Mouse (Mus musculus): ENCODE data around the gene Olfr593. TPM values are rescaled to one million over a fixed set of nuclear protein-coding genes. Genes with fewer than 3 reads are reported as not detected.

The Olfr593 gene
- not detected in 2 replicates for polyA plus RNA-seq (2015; fragmentation: Nextera tagmentation; extraction: Ambion mirVana)

GRCm38 (mm10) chr7:103211562-103211961, at the start of gene Olfr593:
Gene Olfr593 (plus strand): TSS chr7:103211862.

GRCm38 (mm10) chr7:103178240-103178639, 33.4 kb upstream of the Olfr593 start, which contains the start of gene Olfr591:
Gene Olfr591 (minus strand): TSS chr7:103178340.

GRCm38 (mm10) chr7:103184503-103184902, 27.2 kb upstream of the Olfr593 start, which contains the start of gene Olfr592:
Gene Olfr592 (plus strand): TSS chr7:103184803.

GRCm38 (mm10) chr7:103216696-103217095, 5.0 kb downstream of the Olfr593 start, which contains the start of gene Olfr594:
Gene Olfr594 (plus strand): TSS chr7:103216996.

GRCm38 (mm10) chr7:103252405-103252804, 40.7 kb downstream of the Olfr593 start, which contains the start of gene Usp17ld:
Gene Usp17ld (minus strand): TSS chr7:103252505.

Small RNA genes within 50 kb of the gene (microRNA-seq; reads per million reads assigned to microRNA genes)
- not detected for gene Gm25171

Other genes starting within 250 kb of the Olfr593 start
- not detected in 2 replicates for gene Olfr576, start 249.2 kb upstream of the Olfr593 start, polyA plus RNA-seq (2015; fragmentation: Nextera tagmentation; extraction: Ambion mirVana)
- not detected in 2 replicates for gene Olfr577, start 235.9 kb upstream of the Olfr593 start, polyA plus RNA-seq (2015; fragmentation: Nextera tagmentation; extraction: Ambion mirVana)
- not detected in 2 replicates for gene Olfr578, start 222.5 kb upstream of the Olfr593 start, polyA plus RNA-seq (2015; fragmentation: Nextera tagmentation; extraction: Ambion mirVana)
- not detected in 2 replicates for gene Olfr582, start 173.8 kb upstream of the Olfr593 start, polyA plus RNA-seq (2015; fragmentation: Nextera tagmentation; extraction: Ambion mirVana)
- gene Olfr583, start 160.6 kb upstream of the Olfr593 start, polyA plus RNA-seq (2015; fragmentation: Nextera tagmentation; extraction: Ambion mirVana): not detected in 2 replicates
- gene Olfr584, start 130.0 kb upstream of the Olfr593 start, polyA plus RNA-seq (2015; fragmentation: Nextera tagmentation; extraction: Ambion mirVana): not detected in 2 replicates
- gene Olfr585, start 114.1 kb upstream of the Olfr593 start, polyA plus RNA-seq (2015; fragmentation: Nextera tagmentation; extraction: Ambion mirVana): not detected in 2 replicates
- gene Olfr586, start 86.2 kb upstream of the Olfr593 start, polyA plus RNA-seq (2015; fragmentation: Nextera tagmentation; extraction: Ambion mirVana): not detected in 2 replicates
- not detected in 2 replicates for gene Olfr588-ps1, start 71.0 kb upstream of the Olfr593 start, polyA plus RNA-seq (2015; fragmentation: Nextera tagmentation; extraction: Ambion mirVana)
- gene Olfr589, start 55.5 kb upstream of the Olfr593 start, polyA plus RNA-seq (2015; fragmentation: Nextera tagmentation; extraction: Ambion mirVana): not detected in 2 replicates
- not detected in 2 replicates for gene Olfr591, start 33.5 kb upstream of the Olfr593 start, polyA plus RNA-seq (2015; fragmentation: Nextera tagmentation; extraction: Ambion mirVana)
- not detected in 2 replicates for gene Olfr592, start 27.1 kb upstream of the Olfr593 start, polyA plus RNA-seq (2015; fragmentation: Nextera tagmentation; extraction: Ambion mirVana)
- gene Olfr594, start 5.1 kb downstream of the Olfr593 start, polyA plus RNA-seq (2015; fragmentation: Nextera tagmentation; extraction: Ambion mirVana): not detected in 2 replicates
- not detected in 2 replicates for gene Usp17ld, start 40.6 kb downstream of the Olfr593 start, polyA plus RNA-seq (2015; fragmentation: Nextera tagmentation; extraction: Ambion mirVana)
- not detected in 2 replicates for gene Olfr596, start 93.8 kb downstream of the Olfr593 start, polyA plus RNA-seq (2015; fragmentation: Nextera tagmentation; extraction: Ambion mirVana)
- gene Olfr597, start 104.5 kb downstream of the Olfr593 start, polyA plus RNA-seq (2015; fragmentation: Nextera tagmentation; extraction: Ambion mirVana): not detected in 2 replicates
- not detected in 2 replicates for gene Olfr598, start 111.7 kb downstream of the Olfr593 start, polyA plus RNA-seq (2015; fragmentation: Nextera tagmentation; extraction: Ambion mirVana)
- not detected in 2 replicates for gene Olfr599, start 124.1 kb downstream of the Olfr593 start, polyA plus RNA-seq (2015; fragmentation: Nextera tagmentation; extraction: Ambion mirVana)
- not detected in 2 replicates for gene Olfr600, start 137.8 kb downstream of the Olfr593 start, polyA plus RNA-seq (2015; fragmentation: Nextera tagmentation; extraction: Ambion mirVana)
- gene Olfr601, start 150.8 kb downstream of the Olfr593 start, polyA plus RNA-seq (2015; fragmentation: Nextera tagmentation; extraction: Ambion mirVana): not detected in 2 replicates
- not detected in 2 replicates for gene Olfr603, start 174.3 kb downstream of the Olfr593 start, polyA plus RNA-seq (2015; fragmentation: Nextera tagmentation; extraction: Ambion mirVana)
- not detected in 2 replicates for gene Usp17lc, start 203.2 kb downstream of the Olfr593 start, polyA plus RNA-seq (2015; fragmentation: Nextera tagmentation; extraction: Ambion mirVana)
- not detected in 2 replicates for gene Olfr605, start 233.6 kb downstream of the Olfr593 start, polyA plus RNA-seq (2015; fragmentation: Nextera tagmentation; extraction: Ambion mirVana)
- not detected in 2 replicates for gene Olfr606, start 237.2 kb downstream of the Olfr593 start, polyA plus RNA-seq (2015; fragmentation: Nextera tagmentation; extraction: Ambion mirVana)

Measured in neural tube, postnatal 0 days (tissue).